Mouse (Mus musculus): ENCODE measurements around the gene Rapgef1. TPM values are rescaled to one million over a fixed set of nuclear protein-coding genes. Genes with fewer than 3 reads are reported as not detected.

The Rapgef1 gene
- polyA plus RNA-seq, 1 experiment from 2014 or later = 22.4 TPM

- 90% methylated on average over 1 of the region's 1 CpGs for WGBS
- no peak overlapping the region for H3K27ac ChIP-seq (replicated peaks; ENCODE audit: low read depth, low read length)
- ATAC-seq (ENCODE audit: low read depth) = no peak
Observed at GRCm38 (mm10) chr2:29656095-29656494, 36.6 kb downstream of the Rapgef1 start.

GRCm38 (mm10) chr2:29657089-29657488 is 37.6 kb downstream of the Rapgef1 start:
- H3K27me3 ChIP-seq (replicated peaks; ENCODE audit: control insufficient read depth, insufficient read depth, low read length) = no peaks in the 10 kb centered on the region
- H3K4me2 ChIP-seq (ENCODE audit: low read depth, low read length) = no peak overlapping the region
- 53% methylated on average over 1 of the region's 1 CpGs for WGBS
- no peak for ATAC-seq (ENCODE audit: low read depth)
- H3K9ac ChIP-seq (ENCODE audit: low read depth, low read length) = no peak overlapping the region
- H3K9me3 ChIP-seq (ENCODE audit: control insufficient read depth, low read length) = no peaks in the 10 kb centered on the region
- no peak overlapping the region for H3K4me3 ChIP-seq (ENCODE audit: low read depth, low read length)
- no peak overlapping the region for H3K27ac ChIP-seq (replicated peaks; ENCODE audit: low read depth, low read length)
- H3K4me1 ChIP-seq (ENCODE audit: control insufficient read depth, insufficient read depth, low read length) = no peaks in the 10 kb centered on the region
- no peak for DNase-seq (ENCODE audit: low spot score)
- H3K36me3 ChIP-seq (ENCODE audit: control insufficient read depth, insufficient read depth, low read length) = no peaks in the 10 kb centered on the region

More at GRCm38 (mm10) chr2:29656095-29656494, 36.6 kb downstream of the Rapgef1 start:
- no peak for DNase-seq (ENCODE audit: low spot score)
- Histone ChIP-seq H3K27me3 (replicated peaks; ENCODE audit: control insufficient read depth, insufficient read depth, low read length) (no peaks in the 10 kb centered on the region), H3K4me3 (ENCODE audit: low read depth, low read length) (no peak overlapping the region), H3K9me3 (ENCODE audit: control insufficient read depth, low read length) (no peaks in the 10 kb centered on the region), H3K9ac (ENCODE audit: low read depth, low read length) (no peak overlapping the region), H3K4me1 (ENCODE audit: control insufficient read depth, insufficient read depth, low read length) (no peaks in the 10 kb centered on the region), H3K4me2 (ENCODE audit: low read depth, low read length) (no peak overlapping the region), H3K36me3 (ENCODE audit: control insufficient read depth, insufficient read depth, low read length) (no peaks in the 10 kb centered on the region)

- H3K9me3 ChIP-seq (ENCODE audit: control insufficient read depth, low read length) = no peaks in the 10 kb centered on the region
- no peak overlapping the region for H3K4me2 ChIP-seq (ENCODE audit: low read depth, low read length)
- H3K36me3 ChIP-seq (ENCODE audit: control insufficient read depth, insufficient read depth, low read length) = no peaks in the 10 kb centered on the region
- no peak for DNase-seq (ENCODE audit: low spot score)
- H3K9ac ChIP-seq (ENCODE audit: low read depth, low read length) = no peak overlapping the region
- 55% methylated on average over 5 of the region's 6 CpGs for WGBS
- peaks cover 7% of the 10 kb centered on the region; the same call in 1 of the 2 replicates for H3K4me1 ChIP-seq (ENCODE audit: control insufficient read depth, insufficient read depth, low read length)
- no peak overlapping the region for H3K27ac ChIP-seq (replicated peaks; ENCODE audit: low read depth, low read length)
- H3K27me3 ChIP-seq (replicated peaks; ENCODE audit: control insufficient read depth, insufficient read depth, low read length) = no peaks in the 10 kb centered on the region
- no peak overlapping the region for H3K4me3 ChIP-seq (ENCODE audit: low read depth, low read length)
- ATAC-seq (ENCODE audit: low read depth) = no peak
Observed at GRCm38 (mm10) chr2:29661751-29662191, 42.3 kb downstream of the Rapgef1 start.

GRCm38 (mm10) chr2:29663260-29663877 is 43.8 kb downstream of the Rapgef1 start:
- H3K27ac ChIP-seq (replicated peaks; ENCODE audit: low read depth, low read length) = no peak overlapping the region
- H3K9me3 ChIP-seq (ENCODE audit: control insufficient read depth, low read length) = no peaks in the 10 kb centered on the region
- H3K27me3 ChIP-seq (replicated peaks; ENCODE audit: control insufficient read depth, insufficient read depth, low read length) = no peaks in the 10 kb centered on the region
- no peaks in the 10 kb centered on the region for H3K36me3 ChIP-seq (ENCODE audit: control insufficient read depth, insufficient read depth, low read length)
- ATAC-seq (ENCODE audit: low read depth) (peak; percentile 58; the same call in 1 of the 2 replicates), DNase-seq (ENCODE audit: low spot score) (peak; percentile 37)
- H3K9ac ChIP-seq (ENCODE audit: low read depth, low read length) = no peak overlapping the region
- H3K4me3 ChIP-seq (ENCODE audit: low read depth, low read length) = no peak overlapping the region
- peaks cover 9% of the 10 kb centered on the region; the same call in 1 of the 2 replicates for H3K4me1 ChIP-seq (ENCODE audit: control insufficient read depth, insufficient read depth, low read length)
- 18% methylated on average over 4 of the region's 4 CpGs for WGBS
- H3K4me2 ChIP-seq (ENCODE audit: low read depth, low read length) = no peak overlapping the region

- H3K4me1 ChIP-seq (ENCODE audit: control insufficient read depth, insufficient read depth, low read length) = peaks cover 22% of the 10 kb centered on the region
- H3K9ac ChIP-seq (ENCODE audit: low read depth, low read length) = no peak overlapping the region
- H3K27ac ChIP-seq (replicated peaks; ENCODE audit: low read depth, low read length) = no peak overlapping the region
- H3K9me3 ChIP-seq (ENCODE audit: control insufficient read depth, low read length) = no peaks in the 10 kb centered on the region
- no peaks in the 10 kb centered on the region for H3K36me3 ChIP-seq (ENCODE audit: control insufficient read depth, insufficient read depth, low read length)
- DNase-seq (ENCODE audit: low spot score) = no peak
- H3K27me3 ChIP-seq (replicated peaks; ENCODE audit: control insufficient read depth, insufficient read depth, low read length) = no peaks in the 10 kb centered on the region
- no peak for ATAC-seq (ENCODE audit: low read depth)
- 90% methylated on average over 5 of the region's 5 CpGs for WGBS
- H3K4me3 ChIP-seq (ENCODE audit: low read depth, low read length) = no peak overlapping the region
- H3K4me2 ChIP-seq (ENCODE audit: low read depth, low read length) = no peak overlapping the region
Observed at GRCm38 (mm10) chr2:29665421-29665820, 45.9 kb downstream of the Rapgef1 start.

- Histone ChIP-seq H3K4me2 (ENCODE audit: low read depth, low read length) (no peak overlapping the region), H3K4me3 (ENCODE audit: low read depth, low read length) (no peak overlapping the region), H3K4me1 (ENCODE audit: control insufficient read depth, insufficient read depth, low read length) (peaks cover 32% of the 10 kb centered on the region), H3K27ac (replicated peaks; ENCODE audit: low read depth, low read length) (no peak overlapping the region), H3K36me3 (ENCODE audit: control insufficient read depth, insufficient read depth, low read length) (no peaks in the 10 kb centered on the region), H3K9me3 (ENCODE audit: control insufficient read depth, low read length) (no peaks in the 10 kb centered on the region), H3K27me3 (replicated peaks; ENCODE audit: control insufficient read depth, insufficient read depth, low read length) (no peaks in the 10 kb centered on the region), H3K9ac (ENCODE audit: low read depth, low read length) (no peak overlapping the region)
- 9% methylated on average over 7 of the region's 7 CpGs for WGBS
- ATAC-seq (ENCODE audit: low read depth) = peak; percentile 42
- DNase-seq (ENCODE audit: low spot score) = peak; percentile 82
Observed at GRCm38 (mm10) chr2:29666589-29666988, 47.1 kb downstream of the Rapgef1 start.

- peaks cover 32% of the 10 kb centered on the region for H3K4me1 ChIP-seq (ENCODE audit: control insufficient read depth, insufficient read depth, low read length)
- no peaks in the 10 kb centered on the region for H3K27me3 ChIP-seq (replicated peaks; ENCODE audit: control insufficient read depth, insufficient read depth, low read length)
- H3K4me3 ChIP-seq (ENCODE audit: low read depth, low read length) = no peak overlapping the region
- H3K27ac ChIP-seq (replicated peaks; ENCODE audit: low read depth, low read length) = no peak overlapping the region
- H3K9me3 ChIP-seq (ENCODE audit: control insufficient read depth, low read length) = no peaks in the 10 kb centered on the region
- ATAC-seq (ENCODE audit: low read depth) = no peak
- 75% methylated on average over 4 of the region's 4 CpGs for WGBS
- no peaks in the 10 kb centered on the region for H3K36me3 ChIP-seq (ENCODE audit: control insufficient read depth, insufficient read depth, low read length)
- no peak overlapping the region for H3K4me2 ChIP-seq (ENCODE audit: low read depth, low read length)
- DNase-seq (ENCODE audit: low spot score) = no peak
- H3K9ac ChIP-seq (ENCODE audit: low read depth, low read length) = no peak overlapping the region
Observed at GRCm38 (mm10) chr2:29667109-29667508, 47.6 kb downstream of the Rapgef1 start.

- H3K9me3 ChIP-seq (ENCODE audit: control insufficient read depth, low read length) = no peaks in the 10 kb centered on the region
- H3K27ac ChIP-seq (replicated peaks; ENCODE audit: low read depth, low read length) = no peak overlapping the region
- no peak for ATAC-seq (ENCODE audit: low read depth)
- H3K4me1 ChIP-seq (ENCODE audit: control insufficient read depth, insufficient read depth, low read length) = peaks cover 32% of the 10 kb centered on the region
- peak; percentile 34 for DNase-seq (ENCODE audit: low spot score)
- no peaks in the 10 kb centered on the region for H3K27me3 ChIP-seq (replicated peaks; ENCODE audit: control insufficient read depth, insufficient read depth, low read length)
- H3K4me2 ChIP-seq (ENCODE audit: low read depth, low read length) = no peak overlapping the region
- no peaks in the 10 kb centered on the region for H3K36me3 ChIP-seq (ENCODE audit: control insufficient read depth, insufficient read depth, low read length)
- H3K9ac ChIP-seq (ENCODE audit: low read depth, low read length) = no peak overlapping the region
- 80% methylated on average over 7 of the region's 7 CpGs for WGBS
- no peak overlapping the region for H3K4me3 ChIP-seq (ENCODE audit: low read depth, low read length)
Observed at GRCm38 (mm10) chr2:29668011-29668691, 48.6 kb downstream of the Rapgef1 start.
